Comparison of ENCODE assay signal across 23 mouse cellular contexts in genomic region chr5:124393726-124394125, GRCm38 (mm10). TPM values are rescaled to one million over a fixed set of nuclear protein-coding genes. Genes with fewer than 3 reads are reported as not detected.
DNase-seq lines count a peak whose midpoint lies in the region; ATAC-seq and TF ChIP-seq lines count a peak whose summit lies in the region.
"Had no signal": no experiment of that assay in that cellular context is flagged by ENCODE, and none has a peak within 500 bp of the region (broad histone marks: within the 10 kb centered on the region; RNA-seq: fewer than 3 reads in every experiment).

No protein-coding gene starts in this region.

- H3K36me3 ChIP-seq in liver, postnatal 0 days (replicated peaks; ENCODE audit: insufficient read depth, low read length) = peaks cover 72% of the 10 kb centered on the region
- peaks cover 96% of the 10 kb centered on the region for H3K36me3 ChIP-seq in liver, embryonic 12.5 days

- peak overlapping the region; percentile 34; the same call in 1 of the 2 replicates for H3K27ac ChIP-seq in liver, postnatal 0 days (ENCODE audit: low read depth)
- H3K27ac ChIP-seq in liver, embryonic 12.5 days = no peak overlapping the region
- H3K27ac ChIP-seq: embryonic facial prominence, embryonic 12.5 days; forebrain, embryonic 13.5 days; heart, embryonic 13.5 days; hindbrain, embryonic 12.5 days; hindbrain, postnatal 0 days; intestine, embryonic 15.5 days had no signal

- no peaks in the 10 kb centered on the region for H3K9me3 ChIP-seq in liver, postnatal 0 days (ENCODE audit: low read length)
- no peaks in the 10 kb centered on the region for H3K9me3 ChIP-seq in liver, embryonic 12.5 days (replicated peaks)
- H3K9me3 ChIP-seq: embryonic facial prominence, embryonic 12.5 days; forebrain, embryonic 13.5 days; heart, embryonic 13.5 days; hindbrain, embryonic 12.5 days; intestine, embryonic 15.5 days had no signal

- no peaks in the 10 kb centered on the region for H3K4me1 ChIP-seq in liver, postnatal 0 days (ENCODE audit: insufficient read depth)
- H3K4me1 ChIP-seq in liver, embryonic 12.5 days = no peaks in the 10 kb centered on the region
- H3K4me1 ChIP-seq: embryonic facial prominence, embryonic 12.5 days; forebrain, embryonic 13.5 days; heart, embryonic 13.5 days; hindbrain, embryonic 12.5 days; intestine, embryonic 15.5 days had no signal

- 53% methylated on average over 7 of the region's 7 CpGs for WGBS in liver, postnatal 0 days (ENCODE audit: insufficient replicate concordance)
- 54% methylated on average over 7 of the region's 7 CpGs for WGBS in liver, embryonic 12.5 days (ENCODE audit: insufficient replicate concordance)

- no peaks in the 10 kb centered on the region for H3K27me3 ChIP-seq in liver, postnatal 0 days (ENCODE audit: insufficient read depth, low read length)
- H3K27me3 ChIP-seq in liver, embryonic 12.5 days (replicated peaks) = no peaks in the 10 kb centered on the region
- H3K27me3 ChIP-seq: CH12.LX; embryonic facial prominence, embryonic 12.5 days; forebrain, embryonic 13.5 days; heart, embryonic 13.5 days; hindbrain, embryonic 12.5 days; intestine, embryonic 15.5 days; Patski had no signal

- no peak for TF ChIP-seq EP300 in liver, postnatal 0 days (IDR thresholded peaks at IDR 0.05; ENCODE audit: low read depth)

- no peak overlapping the region for H3K4me3 ChIP-seq in liver, postnatal 0 days (ENCODE audit: low read depth, low read length)
- no peak overlapping the region for H3K4me3 ChIP-seq in liver, embryonic 12.5 days
- H3K4me3 ChIP-seq: embryonic facial prominence, embryonic 12.5 days; forebrain, embryonic 13.5 days; heart, embryonic 13.5 days; hindbrain, embryonic 12.5 days; intestine, embryonic 15.5 days had no signal

- H3K9ac ChIP-seq in liver, postnatal 0 days (replicated peaks) = no peak overlapping the region
- no peak overlapping the region for H3K9ac ChIP-seq in liver, embryonic 12.5 days
- H3K9ac ChIP-seq: embryonic facial prominence, embryonic 12.5 days; forebrain, embryonic 13.5 days; forebrain, postnatal 0 days; heart, embryonic 13.5 days; hindbrain, embryonic 12.5 days; intestine, embryonic 15.5 days had no signal

- no peak for ATAC-seq in liver, postnatal 0 days
- no peak for ATAC-seq in liver, embryonic 12.5 days
- peak; percentile 59 to 74; a peak in 2 of 4 replicates for ATAC-seq in hematopoietic stem cell, adult 5-6 weeks (replicated peaks in 1 of 2; ENCODE audit: insufficient read depth in 1 of 2, low FRiP score in 2 of 2, low TSS enrichment in 1 of 2, low read depth in 1 of 2, poor library complexity in 2 of 2, severe bottlenecking in 2 of 2)
- ATAC-seq in megakaryocyte progenitor cell, adult 5-6 weeks (replicated peaks; ENCODE audit: poor library complexity) = peak; percentile 52
- ATAC-seq: activated CD4-positive, CD25-positive, alpha-beta regulatory T cell, adult 4 months; forebrain, embryonic 13.5 days; forebrain, postnatal 0 days; hindbrain, postnatal 0 days; intestine, embryonic 15.5 days; Patski had no signal

- no peak overlapping the region for H3K4me2 ChIP-seq in liver, postnatal 0 days (ENCODE audit: low read depth, low read length)
- no peak overlapping the region for H3K4me2 ChIP-seq in liver, embryonic 12.5 days
- H3K4me2 ChIP-seq: embryonic facial prominence, embryonic 12.5 days; forebrain, embryonic 13.5 days; heart, embryonic 13.5 days; hindbrain, embryonic 12.5 days; intestine, embryonic 15.5 days had no signal

- no peak for DNase-seq in liver, postnatal 0 days
- DNase-seq in B cell, adult 2 months = no peak
- no peak for DNase-seq in kidney, adult 11 months
- no peak for DNase-seq in adrenal gland, adult (ENCODE audit: inconsistent age in 2 of 2, low spot score in 1 of 2)
- DNase-seq: adrenal gland, adult 2 months; adrenal gland, postnatal 25 days; cerebellum, adult 2 months; cerebellum, postnatal 14 days; forebrain, postnatal 0 days; gastrocnemius, postnatal 14 days; heart, postnatal 36 days had no signal

- no peak for TF ChIP-seq CTCF in liver, postnatal 0 days (IDR thresholded peaks at IDR 0.05; ENCODE audit: low read depth)

RNA-seq across cellular contexts. Expression of gene Cdk2ap1, which starts 30.8 kb away (rescaled TPM):
- 31.7 and 44.7 TPM in 2 replicates for polyA plus RNA-seq in liver, postnatal 0 days (2015; fragmentation: Nextera tagmentation; extraction: Ambion mirVana)
- polyA plus RNA-seq in liver, embryonic 12.5 days (2016; fragmentation: Nextera tagmentation; extraction: Ambion mirVana) = 91.0 and 104 TPM in 2 replicates
- total RNA-seq in hematopoietic stem cell, adult 5-6 weeks (2017) = 166 and 167 TPM in 2 replicates
- total RNA-seq in megakaryocyte progenitor cell, adult 5-6 weeks (2015) = 256 and 268 TPM in 2 replicates
- 174 and 218 TPM in 2 replicates for total RNA-seq in megakaryocyte progenitor cell, adult 5-6 weeks (2017)

RNA-seq across cellular contexts. Expression of gene Sbno1, which starts 32.1 kb away (rescaled TPM):
- 30.0 and 30.6 TPM in 2 replicates for polyA plus RNA-seq in liver, postnatal 0 days (2015; fragmentation: Nextera tagmentation; extraction: Ambion mirVana)
- polyA plus RNA-seq in liver, embryonic 12.5 days (2016; fragmentation: Nextera tagmentation; extraction: Ambion mirVana) = 60.1 and 65.7 TPM in 2 replicates
- total RNA-seq in hematopoietic stem cell, adult 5-6 weeks (2017) = 233 and 245 TPM in 2 replicates
- 94.8 and 95.7 TPM in 2 replicates for total RNA-seq in megakaryocyte progenitor cell, adult 5-6 weeks (2015)
- total RNA-seq in megakaryocyte progenitor cell, adult 5-6 weeks (2017) = 162 and 219 TPM in 2 replicates

RNA-seq across cellular contexts. Expression of gene Kmt5a, which starts 46.0 kb away (rescaled TPM):
- polyA plus RNA-seq in liver, postnatal 0 days (2015; fragmentation: Nextera tagmentation; extraction: Ambion mirVana) = 26.7 and 30.6 TPM in 2 replicates
- polyA plus RNA-seq in liver, embryonic 12.5 days (2016; fragmentation: Nextera tagmentation; extraction: Ambion mirVana) = 85.3 and 95.9 TPM in 2 replicates
- total RNA-seq in hematopoietic stem cell, adult 5-6 weeks (2017) = 99.1 and 120 TPM in 2 replicates
- 285 and 312 TPM in 2 replicates for total RNA-seq in megakaryocyte progenitor cell, adult 5-6 weeks (2015)
- 134 and 164 TPM in 2 replicates for total RNA-seq in megakaryocyte progenitor cell, adult 5-6 weeks (2017)

Comparison
In these comparisons a context has a peak if more than half of its experiments do, and no peak if none do; other contexts are left out.
1. ATAC-seq: peak in hematopoietic stem cell, adult 5-6 weeks (2 of 2) and megakaryocyte progenitor cell, adult 5-6 weeks (single experiment); none in liver, postnatal 0 days (single experiment) and liver, embryonic 12.5 days (single experiment).